Mouse (Mus musculus): ENCODE data around the gene Ripply2.

Gene Ripply2

GRCm38 (mm10) chr9:87025764-87026163, 10.4 kb downstream of the Ripply2 start:
- no peak for DNase-seq (ENCODE audit: low read depth, low spot score)

- DNase-seq (ENCODE audit: low read depth, low spot score): peak; percentile 40
Observed at GRCm38 (mm10) chr9:87027423-87028084, 12.2 kb downstream of the Ripply2 start.

GRCm38 (mm10) chr9:87032196-87032595, 16.9 kb downstream of the Ripply2 start:
- no peak for DNase-seq (ENCODE audit: low read depth, low spot score)

GRCm38 (mm10) chr9:87034831-87035580, 19.7 kb downstream of the Ripply2 start:
- no peak for DNase-seq (ENCODE audit: low read depth, low spot score)

- DNase-seq (ENCODE audit: low read depth, low spot score): no peak
Observed at GRCm38 (mm10) chr9:87049425-87049824, 34.1 kb downstream of the Ripply2 start.

- peak; percentile 29 for DNase-seq (ENCODE audit: low read depth, low spot score)
Observed at GRCm38 (mm10) chr9:87055547-87056235, 40.4 kb downstream of the Ripply2 start.

- no peak for DNase-seq (ENCODE audit: low read depth, low spot score)
Observed at GRCm38 (mm10) chr9:87062337-87062736, 47.0 kb downstream of the Ripply2 start.

GRCm38 (mm10) chr9:87068160-87068559, 52.8 kb downstream of the Ripply2 start:
- DNase-seq (ENCODE audit: low read depth, low spot score): no peak

Measured in telencephalon, adult 2 months (tissue).